Mouse (Mus musculus) brain, adult 10 weeks (tissue): ENCODE data around the gene Emp3. TPM values are rescaled to one million over a fixed set of nuclear protein-coding genes. Genes with fewer than 3 reads are reported as not detected.

Experiments
- polyA plus RNA-seq: library from polyadenylated mRNA; stranded (reverse); fragments of 350-450 nt; fragmentation: Illumina TruSeq; extraction: RNeasy Lipid Tissue Mini Kit (QIAGEN cat#74804); gene quantifications from one replicate; pipeline ENCODE4 v1.2.3, GENCODE M21; 2015; ENCODE audit warnings: low read depth, low replicate concordance

Emp3 gene
- 3.6 TPM for polyA plus RNA-seq

DNA sequence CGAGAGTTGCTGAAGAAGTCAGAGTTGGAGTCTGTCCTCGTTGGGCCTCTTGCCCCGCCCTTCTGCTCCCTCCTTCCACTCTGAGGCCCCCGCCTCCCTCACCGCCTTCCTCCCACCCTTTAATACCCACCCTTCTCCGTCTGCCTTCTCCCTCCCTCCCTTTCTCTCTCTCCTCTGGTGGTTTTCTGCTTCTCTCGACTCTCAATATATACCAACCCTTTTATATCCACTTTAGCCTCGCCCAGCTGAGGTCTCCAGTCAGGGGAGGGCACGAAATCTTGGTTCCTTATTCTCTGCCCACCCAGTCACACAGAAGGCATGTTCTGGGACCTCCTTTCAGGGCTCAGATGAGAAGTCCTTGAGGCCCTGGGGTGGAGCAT is at the start of gene Emp3:
Emp3 (minus strand) TSS at position 163 of the 380 bp plus-strand sequence.

DNA sequence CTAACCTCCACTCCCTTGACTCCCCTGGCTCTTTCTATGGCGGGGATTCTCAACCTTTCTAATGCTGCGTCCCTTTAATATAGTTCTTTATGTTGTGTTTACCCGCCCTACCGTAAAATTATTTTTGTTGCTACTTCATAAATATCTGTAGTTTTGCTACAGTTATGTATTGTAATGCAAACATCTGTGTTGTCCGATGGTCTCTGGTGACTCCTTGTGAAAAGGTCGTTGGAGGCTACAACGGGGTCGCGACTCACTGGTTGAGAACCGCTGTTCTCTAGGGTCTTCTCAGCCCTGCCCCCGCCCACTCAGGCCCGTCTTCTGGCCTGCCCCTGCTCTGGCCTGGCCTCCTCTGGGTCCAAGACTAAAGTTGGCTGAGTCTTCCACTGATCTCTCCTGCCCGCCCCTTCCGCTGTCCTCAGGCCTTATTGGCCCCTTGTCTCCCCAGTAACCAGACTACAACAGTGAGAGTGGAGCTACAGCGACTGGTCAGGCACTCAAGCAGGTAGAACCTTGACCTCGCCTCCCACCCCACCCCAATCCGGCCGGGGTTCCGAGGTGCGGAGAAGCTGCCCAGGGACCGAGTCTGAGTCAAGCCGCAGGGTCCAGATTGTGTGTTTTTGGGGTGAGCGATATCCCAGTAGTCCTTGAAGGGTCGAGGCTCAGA is 2.7 kb upstream of the Emp3 start, which contains the start of gene Ccdc114:
Ccdc114 (plus strand) TSS at position 311 of the 667 bp plus-strand sequence.

DNA sequence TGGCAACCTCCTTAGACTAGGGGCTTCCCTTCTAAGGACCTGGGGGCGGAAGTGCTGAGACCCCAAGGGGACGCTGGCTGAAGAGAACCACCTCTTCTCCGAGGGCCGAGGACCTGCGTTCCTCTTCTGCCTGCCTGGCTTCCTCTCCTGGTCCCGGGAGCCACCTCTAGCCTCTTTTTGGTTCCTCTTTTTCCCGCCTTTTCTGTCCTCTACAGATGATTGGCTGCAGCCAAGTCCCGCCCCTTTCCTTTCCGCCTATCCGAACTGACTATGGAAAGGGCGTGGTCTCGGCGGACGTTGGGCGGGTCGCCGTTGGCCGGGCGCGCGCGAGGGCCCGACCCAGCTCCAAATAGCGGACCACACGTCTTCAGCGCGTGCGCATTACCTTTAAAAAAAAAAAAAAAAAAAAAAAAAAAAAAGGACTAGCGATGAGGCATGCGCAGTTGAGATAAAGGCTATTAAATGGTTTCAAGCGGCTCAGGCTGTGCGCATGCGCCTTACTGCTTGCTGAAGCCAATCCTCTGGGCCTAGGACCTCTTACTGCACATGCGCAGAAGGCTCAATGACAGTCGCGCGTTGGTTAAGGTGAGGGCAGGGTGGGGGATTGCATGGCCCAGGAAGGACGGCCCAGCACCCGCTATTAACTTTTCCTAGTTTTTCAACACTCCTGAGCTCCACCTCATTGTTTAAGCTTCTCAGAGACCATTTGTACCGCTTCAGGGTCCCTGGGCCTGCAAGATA is 24.5 kb downstream of the Emp3 start, which contains the start of the genes Syngr4 and Tmem143:
Syngr4 (minus strand) TSS at position 198 of the 741 bp plus-strand sequence.
Tmem143 (plus strand) TSS at position 425 of the 741 bp plus-strand sequence.

DNA sequence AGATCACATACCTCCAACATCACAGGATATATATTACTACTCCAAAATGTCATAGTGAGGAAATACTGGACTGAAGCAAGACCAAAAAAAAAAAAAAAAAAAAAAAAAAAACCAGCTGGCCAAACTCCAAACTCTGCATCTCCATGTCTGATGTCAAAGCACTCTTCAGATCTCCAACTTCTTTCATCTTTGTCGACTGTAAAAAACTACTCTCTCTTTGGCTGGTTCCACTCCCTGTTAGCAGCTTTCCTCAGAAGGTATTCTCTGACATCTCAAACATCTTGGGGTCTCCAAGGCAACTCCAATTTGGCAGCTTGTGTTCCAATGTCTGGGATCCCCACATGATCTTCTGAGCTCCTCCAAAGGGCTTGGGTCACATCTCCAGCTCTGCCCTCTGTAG is 42.9 kb downstream of the Emp3 start, which contains the start of gene Grin2d:
Grin2d (minus strand) TSS at position 101 of the 400 bp plus-strand sequence.

DNA sequence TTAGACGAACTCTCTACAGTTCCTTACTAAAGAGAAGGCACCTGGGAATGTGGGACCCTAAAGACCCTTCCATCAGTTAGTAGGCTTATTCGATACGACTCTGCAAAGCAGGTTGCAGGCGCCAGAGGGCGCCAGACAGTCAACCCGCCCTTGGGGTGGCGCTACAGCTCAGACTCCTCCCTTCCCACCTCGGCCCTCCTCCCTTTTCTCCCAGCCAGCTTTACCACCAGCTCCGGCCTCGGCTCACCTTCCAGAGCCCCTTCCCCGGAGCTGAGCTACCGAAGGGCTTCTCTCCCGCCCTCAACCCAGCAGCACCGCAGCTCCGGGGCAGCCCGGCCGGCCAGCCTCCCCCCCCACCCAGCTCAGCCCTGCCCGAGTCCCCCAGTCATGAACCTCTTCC is 48.6 kb downstream of the Emp3 start, which contains the start of gene Kdelr1:
Kdelr1 (plus strand) TSS at position 149 of the 400 bp plus-strand sequence.

Other genes starting within 250 kb of the Emp3 start
- gene Ntn5, start 237.4 kb downstream of the Emp3 start, polyA plus RNA-seq = 5.4 TPM
- 1.1 TPM for gene Sec1, start 227.0 kb downstream of the Emp3 start, polyA plus RNA-seq
- gene Car11, start 221.6 kb downstream of the Emp3 start, polyA plus RNA-seq = 234 TPM
- gene Dbp, start 216.3 kb downstream of the Emp3 start, polyA plus RNA-seq = 80.7 TPM
- 458 TPM for gene Rpl18, start 205.9 kb downstream of the Emp3 start, polyA plus RNA-seq
- 18.2 TPM for gene Sphk2, start 203.4 kb downstream of the Emp3 start, polyA plus RNA-seq
- gene Fam83e, start 200.2 kb downstream of the Emp3 start, polyA plus RNA-seq = not detected
- not detected for gene Spaca4, start 195.6 kb downstream of the Emp3 start, polyA plus RNA-seq
- 101 TPM for gene Lmtk3, start 137.7 kb downstream of the Emp3 start, polyA plus RNA-seq
- gene Sult2b1, start 136.7 kb downstream of the Emp3 start, polyA plus RNA-seq = 17.1 TPM
- gene Cyth2, start 106.8 kb downstream of the Emp3 start, polyA plus RNA-seq = 173 TPM
- 2.9 TPM for gene Kcnj14, start 96.6 kb downstream of the Emp3 start, polyA plus RNA-seq
- gene Grwd1, start 90.5 kb downstream of the Emp3 start, polyA plus RNA-seq = 15.6 TPM
- 88.2 TPM for gene Kdelr1, start 48.6 kb downstream of the Emp3 start, polyA plus RNA-seq
- gene Grin2d, start 43.0 kb downstream of the Emp3 start, polyA plus RNA-seq = 7.3 TPM
- not detected for gene Syngr4, start 24.7 kb downstream of the Emp3 start, polyA plus RNA-seq
- gene Tmem143, start 24.5 kb downstream of the Emp3 start, polyA plus RNA-seq = 23.1 TPM
- gene Ccdc114, start 2.7 kb upstream of the Emp3 start, polyA plus RNA-seq = 2.9 TPM
- gene Abcc6, start 108.9 kb upstream of the Emp3 start, polyA plus RNA-seq = 1.2 TPM
- 68.6 TPM for gene Nomo1, start 112.3 kb upstream of the Emp3 start, polyA plus RNA-seq
- gene Kcnj11, start 179.4 kb upstream of the Emp3 start, polyA plus RNA-seq = 34.7 TPM